Mouse (Mus musculus): ENCODE measurements around the gene Cavin1.

DNA sequence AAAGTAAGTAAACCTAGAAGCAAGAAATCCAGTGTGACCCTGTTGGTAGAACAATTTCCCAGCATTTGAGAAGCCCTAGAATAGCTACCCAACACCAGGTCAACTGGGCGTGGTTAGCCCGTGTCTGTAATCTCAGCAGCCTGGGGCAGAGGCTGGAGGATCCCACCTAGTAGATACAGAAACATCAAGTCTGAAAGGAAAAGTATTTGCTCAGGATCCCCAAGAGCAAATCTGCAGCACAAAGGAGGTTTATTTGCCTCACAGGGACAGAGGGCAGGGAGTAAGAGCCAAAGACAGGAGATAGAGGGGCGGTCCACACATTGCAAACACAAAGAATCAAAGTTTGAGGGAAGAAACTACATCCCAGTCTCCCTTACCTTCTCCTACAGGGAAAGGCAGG lies 28.6 kb upstream of the Cavin1 start:
- TF ChIP-seq ZKSCAN1 (IDR thresholded peaks at IDR 0.05; ENCODE audit: borderline replicate concordance, low read depth, low read length) = no peak
- no peak for TF ChIP-seq CTCF (conservative IDR thresholded peaks at IDR 0.05 in 1 of 2, IDR thresholded peaks at IDR 0.05 in 1 of 2; ENCODE audit: low read depth in 2 of 2, low read length in 2 of 2)
- no peak for TF ChIP-seq POLR2A (IDR thresholded peaks at IDR 0.05; ENCODE audit: low read depth, low read length)
- no peak for TF ChIP-seq UBTF (IDR thresholded peaks at IDR 0.05; ENCODE audit: low read depth, low read length)
- TF ChIP-seq USF2 (conservative IDR thresholded peaks at IDR 0.05; ENCODE audit: low read depth, low read length) = no peak
- TF ChIP-seq MAX (IDR thresholded peaks at IDR 0.05; ENCODE audit: low read length) = no peak
- no peak for TF ChIP-seq EP300 (IDR thresholded peaks at IDR 0.05; ENCODE audit: low read length)
- TF ChIP-seq ZMIZ1 (IDR thresholded peaks at IDR 0.05; ENCODE audit: low read depth, low read length) = no peak
- TF ChIP-seq IRF4 (IDR thresholded peaks at IDR 0.05; ENCODE audit: low read depth, low read length) = no peak
- no peak for TF ChIP-seq TCF12 (IDR thresholded peaks at IDR 0.05; ENCODE audit: low read depth, low read length)
- no peak for TF ChIP-seq BHLHE40 (IDR thresholded peaks at IDR 0.05; ENCODE audit: low read depth, low read length)
- no peak for TF ChIP-seq CHD2 (IDR thresholded peaks at IDR 0.05; ENCODE audit: low read length)

Measured in CH12.LX (cell line).